Mouse (Mus musculus): Measurements from ENCODE around the gene Snx9.

- TF ChIP-seq CTCF (IDR thresholded peaks at IDR 0.05; ENCODE audit: borderline replicate concordance, insufficient read depth, low read length) (no peak), POLR2A (IDR thresholded peaks at IDR 0.05; ENCODE audit: low read depth, low read length) (no peak)
Observed at GRCm38 (mm10) chr17:5886181-5886810, 45.2 kb downstream of the Snx9 start.

Measured in embryonic fibroblast, embryonic 13.5 days (primary cell).